Mouse (Mus musculus): ENCODE results near the gene Susd2.

GRCm38 (mm10) chr10:75633048-75633447 is 10.8 kb downstream of the Susd2 start:
- TF ChIP-seq CTCF (IDR thresholded peaks at IDR 0.05; ENCODE audit: control insufficient read depth, insufficient read depth, low read length) (no peak), POLR2A (IDR thresholded peaks at IDR 0.05; ENCODE audit: borderline replicate concordance, control insufficient read depth, low read depth, low read length) (no peak)

All from bone marrow, adult 2 months (tissue).